Mouse (Mus musculus) yolk sac, embryonic 10.5 days (tissue): ENCODE results near the gene Fitm1.

Source experiments
- DNase-seq: peaks from one replicate; pipeline ENCODE4 v3.0.0-alpha.2; 2017; ENCODE audit warnings: low spot score

Fitm1 gene

DNA sequence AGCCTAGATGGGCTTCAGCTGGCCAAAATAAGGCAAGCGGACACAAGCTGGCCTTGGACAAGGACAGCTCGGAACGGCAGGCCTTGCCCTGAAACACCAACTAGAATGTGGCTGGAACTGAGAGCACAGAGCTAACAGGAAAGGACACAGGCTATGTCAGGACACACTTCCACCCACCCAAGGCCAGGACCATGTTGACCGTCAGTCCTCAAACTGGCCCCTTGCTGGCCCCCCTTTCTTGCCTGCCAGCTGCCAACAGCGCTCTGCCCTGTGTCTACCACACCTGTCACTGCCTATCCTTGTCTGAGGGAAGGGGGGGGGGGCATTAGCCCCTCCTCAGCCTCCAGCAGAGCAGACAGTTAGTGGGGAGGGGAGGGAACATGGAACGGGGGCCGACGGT, at the start of gene Fitm1:
TSS of gene Fitm1 (plus strand) at position 316 of the 400 bp plus-strand sequence.
- DNase-seq = no peak

DNA sequence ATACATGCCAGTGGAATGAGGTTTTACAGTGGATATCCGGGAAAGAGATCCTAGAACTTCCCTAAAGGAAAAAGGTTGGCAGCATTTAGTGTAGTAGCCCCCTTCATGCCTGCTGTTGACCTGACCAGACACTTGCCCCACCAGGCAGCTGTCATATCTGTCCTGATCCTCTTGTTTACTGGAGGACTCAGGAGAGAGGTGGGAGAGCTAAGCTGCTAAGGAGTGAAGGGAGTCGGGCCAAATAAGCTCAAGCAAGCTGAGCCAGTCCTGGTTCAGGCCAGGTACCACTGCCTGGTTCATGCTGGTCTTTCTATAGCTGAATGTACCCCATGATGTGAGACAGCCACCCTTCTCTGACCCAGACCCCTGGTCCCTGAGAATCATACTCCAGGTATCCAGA, 48.7 kb upstream of the Fitm1 start:
- DNase-seq = no peak

DNA sequence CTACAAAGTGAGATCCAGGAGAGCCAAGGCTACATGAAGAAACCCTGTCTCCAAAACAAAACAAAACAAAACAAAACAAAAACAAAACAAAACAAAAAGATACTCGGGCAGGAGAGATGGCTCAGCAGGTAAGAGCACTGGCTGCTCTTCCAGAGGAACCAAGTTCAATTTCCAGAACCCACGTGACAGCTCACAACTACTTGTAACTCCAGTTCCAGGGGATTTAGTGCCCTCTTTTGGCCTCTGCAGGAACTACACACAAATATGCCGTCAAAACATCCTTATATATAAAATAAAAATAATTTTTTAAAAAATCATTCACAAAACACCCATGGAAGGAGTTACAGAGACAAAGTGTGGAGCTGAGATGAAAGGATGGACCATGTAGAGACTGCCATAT, 47.5 kb upstream of the Fitm1 start:
- DNase-seq = peak; percentile 7

DNA sequence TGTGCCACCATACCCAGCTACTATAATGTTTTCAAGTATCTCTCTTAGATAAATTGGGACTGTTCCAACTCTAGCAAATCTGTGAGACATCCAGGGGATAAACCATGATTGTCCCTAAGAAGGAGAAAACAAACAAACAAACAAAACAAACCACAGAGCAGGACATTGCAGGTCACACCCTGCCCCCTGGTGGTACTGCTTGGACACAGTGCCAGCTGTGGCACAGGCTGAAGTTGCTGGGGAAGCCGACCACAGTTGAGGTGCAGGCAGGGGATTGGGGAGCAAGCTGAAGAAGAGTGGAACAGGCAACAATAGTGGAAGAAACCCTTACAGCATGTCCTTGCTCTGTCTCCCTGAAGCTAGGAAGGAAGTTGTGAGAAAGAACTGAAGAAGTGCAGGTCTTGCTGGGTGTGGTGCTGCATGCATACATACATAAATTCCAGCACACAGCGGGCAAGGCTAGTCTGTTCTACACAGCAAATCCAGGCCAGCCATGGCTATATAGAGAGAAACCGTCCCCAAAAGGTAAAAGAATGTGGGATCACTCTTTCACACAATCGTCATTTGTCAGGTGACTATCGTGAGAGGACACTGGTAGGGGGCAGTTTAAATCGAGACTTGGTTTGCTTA, 39.2 kb upstream of the Fitm1 start:
- DNase-seq = no peak

DNA sequence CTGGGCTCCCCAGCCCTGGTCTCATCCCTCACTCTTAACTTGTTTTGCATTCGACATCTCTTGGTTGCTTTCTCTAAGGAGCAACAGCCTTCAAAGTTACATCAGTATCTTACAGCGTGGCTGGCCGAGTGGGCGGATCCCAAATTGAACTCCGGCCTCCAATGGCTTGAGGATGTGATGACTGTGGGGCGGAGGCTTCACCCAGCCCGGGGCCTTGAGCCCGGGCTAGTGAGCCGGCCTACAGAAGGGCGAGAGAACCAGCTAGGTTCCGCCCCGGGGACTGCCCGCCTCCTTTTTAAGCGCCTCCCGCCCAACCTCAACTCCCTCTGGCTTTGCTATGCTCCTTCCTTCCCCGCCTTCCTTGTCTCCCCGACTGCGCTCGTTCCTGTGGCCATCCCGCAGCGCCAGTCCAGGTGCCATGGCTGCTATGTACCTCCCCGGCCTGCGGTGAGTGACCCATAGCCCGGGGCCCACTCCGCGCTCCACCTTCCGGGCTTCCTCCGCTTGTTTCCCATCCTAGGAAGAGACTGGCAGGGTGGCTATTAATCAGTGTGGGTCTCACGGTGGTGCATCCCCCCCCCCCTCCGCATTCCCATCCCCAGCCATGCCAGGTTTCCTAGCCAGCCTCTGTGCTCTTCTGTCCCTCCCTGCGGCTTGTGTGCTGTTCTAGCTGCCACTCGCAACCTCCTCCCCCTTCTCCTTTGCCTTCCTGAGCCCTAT, 35.2 kb upstream of the Fitm1 start, which contains the start of gene Pck2:
TSS of gene Pck2 (plus strand) at position 200 of the 720 bp plus-strand sequence.
- peak; percentile 85 for DNase-seq

DNA sequence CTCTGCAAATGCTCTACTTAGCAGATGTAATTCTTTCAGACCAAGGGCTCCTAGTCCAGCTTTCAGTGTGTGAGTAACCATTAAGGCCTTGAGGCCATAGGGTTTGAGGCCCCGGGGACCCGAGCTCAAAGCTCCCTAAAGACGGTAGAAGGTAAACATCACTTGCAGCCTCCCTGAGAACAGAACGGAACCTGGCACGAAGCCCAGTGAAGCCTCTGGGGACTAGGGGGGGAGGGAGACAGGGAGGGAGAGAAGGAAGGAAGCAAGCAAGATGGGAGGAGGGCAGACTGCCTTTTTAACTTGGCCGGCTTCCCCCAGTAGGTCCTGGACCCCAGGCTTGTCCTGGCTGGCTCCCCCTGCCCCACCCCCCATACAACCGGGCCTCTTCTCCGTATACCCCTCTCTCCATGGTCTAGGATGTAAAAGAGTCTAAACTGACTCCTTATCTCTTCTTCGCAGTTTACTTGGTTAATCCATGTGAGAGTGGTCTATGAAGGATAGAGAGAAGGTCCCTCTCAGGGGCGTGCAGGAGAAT, 34.6 kb upstream of the Fitm1 start:
- peak; percentile 57 for DNase-seq

DNA sequence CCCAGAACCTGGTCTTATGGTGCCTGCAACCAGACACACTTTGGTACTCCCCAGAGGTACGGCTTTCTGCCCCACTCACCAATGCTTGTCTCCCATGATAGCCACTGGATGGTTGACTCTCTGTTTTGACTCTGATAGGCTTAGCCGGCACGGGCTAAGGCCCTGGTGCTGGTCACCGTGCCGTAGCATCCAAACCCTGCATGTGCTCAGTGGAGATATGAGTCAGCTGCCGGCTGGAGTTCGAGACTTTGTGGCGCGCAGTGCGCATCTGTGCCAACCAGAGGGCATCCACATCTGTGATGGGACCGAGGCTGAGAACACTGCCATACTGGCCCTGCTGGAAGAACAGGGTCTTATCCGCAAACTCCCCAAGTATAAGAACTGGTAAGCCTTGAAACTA, 33.1 kb upstream of the Fitm1 start:
- no peak for DNase-seq

DNA sequence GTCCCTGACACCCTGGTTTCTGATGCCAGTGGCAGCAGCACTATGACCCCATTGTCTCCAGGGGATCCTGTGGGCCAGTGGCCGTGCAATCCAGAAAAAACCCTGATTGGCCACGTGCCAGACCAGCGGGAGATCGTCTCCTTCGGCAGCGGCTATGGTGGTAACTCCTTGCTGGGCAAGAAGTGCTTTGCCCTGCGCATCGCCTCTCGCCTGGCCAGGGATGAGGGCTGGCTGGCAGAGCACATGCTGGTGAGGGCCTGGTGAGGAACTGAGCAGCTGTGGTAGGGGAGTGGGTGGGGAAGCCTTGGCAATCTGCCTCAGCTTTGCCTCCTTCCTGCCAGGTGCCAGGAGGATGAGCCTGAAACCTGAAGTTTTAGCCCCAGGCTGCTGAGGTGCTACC, 31.1 kb upstream of the Fitm1 start:
- DNase-seq = no peak

DNA sequence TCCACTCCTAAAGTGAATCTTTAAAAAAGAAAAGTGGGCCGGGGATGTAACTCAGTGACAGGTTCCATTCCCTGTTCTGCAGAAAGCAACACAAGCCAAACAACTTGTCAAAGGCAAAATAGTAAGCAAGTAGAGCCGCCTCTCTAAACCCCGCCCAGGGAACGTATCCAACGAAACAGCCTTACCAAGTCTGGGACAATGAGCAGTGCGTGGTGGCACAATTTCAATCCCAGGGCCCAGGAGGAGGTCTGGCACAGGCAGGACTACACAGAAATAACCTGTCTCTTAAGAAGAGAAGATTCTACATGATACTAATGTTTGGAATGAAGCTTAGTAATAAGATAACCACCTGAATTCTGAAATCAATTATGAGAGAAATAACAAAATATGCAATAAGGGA, 25.2 kb upstream of the Fitm1 start:
- no peak for DNase-seq

DNA sequence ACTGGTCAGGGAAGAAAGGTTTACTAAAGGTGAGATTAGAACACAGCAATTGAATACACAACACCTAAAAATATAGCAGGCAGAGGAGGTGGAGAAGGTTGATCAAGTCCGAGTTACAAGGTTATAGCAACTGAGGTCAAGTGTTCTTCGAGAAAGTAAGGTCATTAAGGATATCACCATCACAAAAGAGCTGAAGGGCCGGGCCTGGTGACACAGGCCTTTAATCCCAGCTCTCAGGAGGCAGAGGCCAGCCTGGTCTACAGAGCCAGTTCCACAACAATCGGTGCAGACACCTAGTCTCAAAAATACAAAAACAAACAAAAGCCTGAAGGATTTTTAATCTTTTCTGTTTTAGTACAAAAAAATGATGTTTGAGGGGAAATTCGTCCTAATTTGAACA, 24.1 kb upstream of the Fitm1 start:
- no peak for DNase-seq

DNA sequence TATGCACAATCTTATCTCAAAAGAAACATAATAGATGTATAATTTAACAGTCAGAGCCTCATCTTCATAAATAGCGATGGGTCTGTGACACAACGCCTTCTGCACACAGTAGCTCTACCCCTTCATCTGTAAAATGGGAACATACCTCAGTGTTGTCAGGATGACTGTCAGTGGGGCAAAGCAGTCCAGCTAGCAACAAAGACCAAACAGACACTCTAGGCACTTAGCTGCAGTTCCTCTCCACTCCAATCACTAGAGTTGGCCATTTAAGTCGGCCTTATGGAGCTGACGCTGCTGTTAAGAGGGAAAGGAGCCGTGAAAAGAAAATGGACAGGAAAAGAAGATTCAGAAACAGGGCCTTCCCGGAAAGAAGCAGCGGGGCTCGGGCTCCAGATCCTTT, 23.6 kb upstream of the Fitm1 start:
- DNase-seq = no peak

DNA sequence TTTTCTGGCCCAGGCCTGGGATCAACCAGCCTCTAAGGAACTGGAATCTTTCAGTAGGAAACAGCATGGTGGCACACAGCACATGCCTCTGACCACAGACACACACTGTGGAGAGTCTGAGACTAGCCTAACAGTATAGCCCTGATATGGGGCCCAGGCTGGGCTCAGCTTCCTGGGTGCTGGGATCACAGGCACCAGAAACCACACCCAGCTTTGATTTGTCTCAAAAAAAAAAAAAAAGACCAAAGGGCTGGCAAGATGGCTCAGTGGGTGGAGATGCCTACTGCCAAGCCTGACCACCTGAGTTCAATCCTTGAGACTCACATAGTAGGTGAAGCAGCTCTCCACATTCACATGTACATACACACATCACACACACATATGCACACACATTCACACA, 20.8 kb upstream of the Fitm1 start:
- DNase-seq = no peak

DNA sequence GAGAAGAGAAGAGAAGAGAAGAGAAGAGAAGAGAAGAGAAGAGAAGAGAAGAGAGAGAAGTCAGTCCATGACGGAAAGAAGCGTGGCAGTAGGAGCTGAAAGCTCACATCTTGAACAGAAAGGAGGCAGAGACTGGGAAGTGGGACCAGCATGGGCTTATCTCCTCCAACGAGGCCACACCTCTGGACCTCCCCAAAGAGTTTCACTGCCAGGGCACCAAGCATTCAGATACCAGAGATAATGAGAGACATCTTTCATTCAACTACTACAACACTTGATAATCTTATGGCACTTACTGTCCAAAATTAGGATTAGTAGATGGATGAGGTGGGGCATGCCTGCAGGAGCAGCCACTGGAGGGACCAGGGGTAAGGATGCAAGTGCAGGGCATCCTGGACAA, 19.6 kb upstream of the Fitm1 start:
- no peak for DNase-seq

DNA sequence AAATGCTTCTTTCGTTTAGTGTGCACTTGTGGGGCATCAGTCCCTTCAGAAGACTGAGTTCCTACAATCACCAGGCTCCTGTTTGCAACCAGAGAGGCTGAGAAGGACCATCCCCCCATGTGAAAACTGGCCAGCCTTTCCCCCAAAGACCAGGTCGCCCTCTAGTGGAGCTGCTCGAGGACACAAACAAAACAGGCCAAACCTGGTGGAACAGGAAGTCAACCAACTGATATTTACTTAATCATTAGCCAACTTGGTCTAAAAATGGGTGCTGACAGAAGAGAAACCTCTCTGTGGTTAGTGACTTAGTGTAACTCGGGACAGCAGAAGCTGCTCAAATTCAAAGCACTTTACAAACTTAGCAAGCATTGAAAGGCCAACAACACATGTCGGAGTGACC, 18.4 kb upstream of the Fitm1 start:
- peak; percentile 82 for DNase-seq

DNA sequence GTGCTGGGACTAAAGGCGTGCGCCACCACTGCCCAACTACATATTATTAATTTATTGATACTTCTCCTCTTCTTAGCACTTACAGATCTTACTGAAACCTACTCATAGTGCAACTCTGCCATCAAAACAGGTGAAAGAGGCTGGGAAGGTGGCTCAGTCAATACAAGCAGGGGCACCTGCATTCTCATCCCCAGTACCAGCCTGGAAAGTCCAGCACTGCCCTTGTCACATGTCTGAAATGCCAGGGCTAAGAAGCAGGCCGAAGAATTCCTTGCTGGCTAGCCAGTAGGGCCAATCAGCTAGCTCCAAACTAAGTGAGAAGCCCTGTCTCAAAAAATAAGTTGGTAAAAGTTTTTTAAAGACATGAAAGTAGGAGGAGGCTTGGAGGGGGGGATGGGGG, 17.8 kb upstream of the Fitm1 start:
- no peak for DNase-seq

DNA sequence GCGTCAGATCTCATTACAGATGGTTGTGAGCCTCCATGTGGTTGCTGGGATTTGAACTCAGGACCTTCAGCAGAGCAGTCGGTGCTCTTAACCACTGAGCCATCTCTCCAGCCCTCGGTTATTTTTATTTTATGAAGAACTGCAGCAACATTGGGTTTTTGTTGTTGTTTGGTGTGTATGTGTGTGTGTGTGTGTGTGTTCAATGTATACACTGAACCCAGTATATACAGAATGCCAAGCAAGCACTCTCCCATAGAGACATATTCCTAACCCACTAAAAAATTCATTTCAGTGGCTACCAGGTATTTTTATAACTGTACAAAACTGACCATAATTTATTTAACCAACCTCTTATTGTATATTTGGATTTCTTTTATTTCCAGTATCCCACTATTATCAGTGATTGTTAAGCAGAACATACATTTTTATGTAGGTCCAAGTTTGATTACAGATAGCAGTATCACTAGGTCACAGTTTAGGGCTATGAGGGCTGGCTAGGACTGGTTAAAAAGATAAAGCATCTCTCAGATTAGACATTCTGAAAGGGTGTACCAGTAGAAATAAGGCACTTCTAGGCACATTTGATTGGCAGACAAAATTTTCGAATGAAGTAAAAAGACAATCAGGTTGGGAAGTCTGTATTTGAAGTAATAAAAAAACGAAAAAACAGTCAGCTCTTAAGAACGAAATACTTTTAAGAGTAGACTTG, 16.5 kb upstream of the Fitm1 start:
- DNase-seq = no peak

DNA sequence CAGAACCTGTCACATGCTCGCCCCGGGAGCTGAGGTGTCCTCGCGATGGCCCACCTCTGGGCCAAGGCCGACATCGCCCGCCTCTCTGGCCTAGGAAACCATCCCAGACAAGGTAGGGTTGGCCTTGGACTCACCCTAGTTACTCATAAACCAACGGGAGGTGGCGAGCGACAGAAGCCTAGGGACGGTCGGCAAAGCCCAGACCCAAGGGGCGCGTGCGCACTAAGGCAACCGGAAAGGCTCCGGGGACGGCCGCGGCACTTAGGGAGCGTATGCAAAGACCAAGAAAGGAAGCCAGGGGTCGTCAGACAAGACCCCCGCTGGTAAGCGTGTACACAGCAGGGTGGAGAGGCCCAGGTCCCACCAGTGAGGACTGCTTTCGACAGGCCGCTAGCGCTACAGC, 15.6 kb upstream of the Fitm1 start, which contains the start of gene Dcaf11:
TSS of gene Dcaf11 (plus strand) at position 208 of the 403 bp plus-strand sequence.
- DNase-seq = peak; percentile 96

DNA sequence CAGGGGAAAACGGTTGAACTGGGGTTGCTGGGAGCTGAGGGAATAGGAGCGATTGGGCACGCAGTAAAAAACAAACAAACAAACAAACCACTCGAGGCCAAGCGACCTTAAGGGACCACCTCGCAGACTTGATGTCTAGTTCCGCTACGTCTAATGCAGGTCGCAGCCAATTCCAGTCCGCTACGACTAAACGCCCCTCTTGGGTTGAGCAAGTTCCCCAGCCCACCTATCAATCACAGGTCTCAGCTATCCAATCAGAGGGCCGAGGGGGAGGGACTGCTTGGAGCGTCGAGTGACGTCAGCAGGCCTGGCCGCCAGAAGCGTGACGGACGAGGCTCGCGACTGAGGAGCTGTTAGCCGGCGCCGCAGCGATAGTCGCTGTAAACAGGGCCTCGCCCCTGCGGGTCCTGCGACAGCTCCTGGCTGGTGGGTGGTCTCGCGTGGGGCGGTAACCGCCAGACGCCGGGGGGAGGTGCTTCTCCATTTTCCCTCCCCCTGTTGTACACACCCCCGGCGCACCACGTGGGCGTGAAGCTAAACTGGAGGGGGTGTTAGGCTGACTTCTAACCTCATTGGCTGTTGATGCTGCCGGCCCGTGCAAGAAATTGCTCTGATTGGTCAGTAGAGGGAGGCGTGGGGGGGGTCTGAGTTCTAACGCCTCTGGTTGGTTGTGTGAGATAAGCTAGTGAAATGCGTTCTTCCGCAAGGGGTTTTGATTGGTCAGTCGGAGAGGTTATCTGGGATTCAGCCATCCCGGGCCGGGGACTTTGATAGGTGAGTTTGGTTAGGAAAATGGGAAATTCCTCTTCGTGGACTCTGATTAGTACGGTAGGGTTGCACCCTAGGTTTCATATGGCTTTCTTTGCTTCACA, 15.0 kb upstream of the Fitm1 start, which contains the start of gene A730061H03Rik:
TSS of gene A730061H03Rik (minus strand) at position 205 of the 872 bp plus-strand sequence.
- DNase-seq = peak; percentile 99

DNA sequence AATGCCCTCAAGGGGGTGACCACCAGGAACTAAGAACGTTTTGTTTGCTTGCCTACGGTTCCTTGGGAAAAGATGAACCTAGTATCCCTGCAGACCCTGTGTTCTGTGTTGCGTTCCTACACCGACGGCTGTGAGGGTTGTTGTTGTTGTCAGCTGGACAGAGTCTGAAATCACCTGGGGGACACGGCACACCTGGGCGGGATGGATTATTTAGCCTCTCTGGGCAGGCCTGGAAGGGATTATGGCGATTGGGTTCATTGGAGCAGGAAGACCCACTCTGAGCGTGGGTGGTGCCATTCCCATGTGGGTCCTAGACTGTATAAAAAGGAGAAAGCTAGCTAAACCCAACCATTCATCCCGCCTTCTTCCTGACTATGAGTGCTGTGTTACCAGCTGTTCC, 13.6 kb upstream of the Fitm1 start:
- no peak for DNase-seq

DNA sequence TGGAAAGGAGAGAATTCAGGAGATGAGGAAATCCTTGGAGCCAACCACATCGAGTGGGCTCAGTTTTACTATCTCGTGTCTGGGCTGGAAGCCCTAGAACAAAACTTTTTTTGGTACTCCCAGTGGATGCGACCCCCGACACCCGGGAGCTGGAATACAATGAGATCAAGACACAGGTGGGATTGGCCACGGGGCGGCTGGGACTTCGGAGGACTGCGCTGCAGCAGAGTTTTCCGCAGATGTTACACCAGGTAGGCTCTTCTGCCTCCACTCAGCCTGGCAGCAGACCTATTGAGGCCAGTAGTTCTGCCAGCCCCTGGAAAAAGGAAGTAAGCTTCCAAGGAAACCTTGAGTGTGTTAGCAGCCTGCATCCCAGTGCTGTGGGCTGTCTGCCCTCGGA, 12.2 kb upstream of the Fitm1 start:
- no peak for DNase-seq

DNA sequence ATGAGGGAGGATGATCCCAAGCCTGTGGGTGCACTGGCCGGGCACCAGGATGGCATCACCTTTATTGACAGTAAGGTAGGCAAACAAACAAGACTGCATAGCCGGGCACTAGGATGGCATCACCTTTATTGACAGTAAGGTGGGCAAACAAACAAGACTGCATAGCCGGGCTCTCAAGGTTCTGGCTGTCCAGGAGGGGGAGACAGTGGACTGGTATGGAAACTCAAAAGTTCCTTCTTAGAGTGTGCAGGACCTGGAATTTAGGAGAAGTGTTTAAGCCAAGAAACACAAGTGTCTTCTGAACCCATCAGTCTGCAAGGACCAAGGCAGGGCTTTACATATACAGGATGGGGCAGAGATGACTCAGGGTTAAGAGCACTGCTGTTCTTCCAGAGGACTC, 9.7 kb upstream of the Fitm1 start:
- no peak for DNase-seq

DNA sequence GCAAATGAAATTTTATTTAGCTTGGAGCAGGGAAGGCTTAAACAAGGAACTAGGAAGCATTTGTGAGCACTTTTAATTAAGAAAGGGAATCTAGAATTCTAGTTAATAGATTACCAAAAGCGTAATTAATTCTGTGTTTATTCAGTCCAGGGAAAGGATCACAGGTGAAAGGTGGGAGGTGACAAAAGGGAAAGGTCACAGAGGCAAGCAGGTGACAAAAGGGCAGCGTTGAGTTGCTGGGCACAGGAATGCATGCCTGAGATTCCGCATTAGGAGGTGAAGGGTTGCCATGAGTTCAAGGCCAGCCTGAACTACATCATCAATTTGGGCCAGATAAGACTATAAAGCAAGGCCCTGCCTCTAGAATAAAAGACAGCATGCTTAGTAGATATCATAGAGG, 7.9 kb upstream of the Fitm1 start:
- no peak for DNase-seq
